Mouse (Mus musculus): ENCODE measurements around the gene Wdr60. TPM values are rescaled to one million over a fixed set of nuclear protein-coding genes. Genes with fewer than 3 reads are reported as not detected.

Gene Wdr60
- total RNA-seq, 2 experiments from 2014 or later = 10.0 to 18.8 TPM

DNA sequence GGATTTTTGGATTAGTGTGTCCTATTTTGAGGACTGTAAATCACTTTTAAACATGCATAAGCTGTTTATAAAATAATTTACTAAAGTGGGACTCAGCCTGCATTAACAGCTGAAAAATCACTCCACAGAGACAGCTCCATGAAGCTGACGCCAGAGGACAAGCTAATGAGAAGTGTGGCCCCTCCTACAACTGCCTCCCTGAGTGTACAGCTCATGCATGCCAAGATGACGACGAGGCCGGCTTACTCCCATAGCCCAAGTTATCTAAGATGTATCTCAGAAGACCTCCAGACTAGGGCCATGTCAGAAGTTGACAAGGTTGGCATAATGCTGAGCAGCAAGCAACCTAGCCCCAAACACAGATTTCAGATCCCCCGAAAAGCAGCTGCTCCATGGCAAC lies 103.6 kb downstream of the Wdr60 start:
- intact Hi-C loops (cut with DNase I) = no loop called here
- Histone ChIP-seq H3K27ac (no peak overlapping the region), H3K4me3 (no peak overlapping the region)
- TF ChIP-seq CTCF (IDR thresholded peaks at IDR 0.05) = no peak
- no peak for DNase-seq

DNA sequence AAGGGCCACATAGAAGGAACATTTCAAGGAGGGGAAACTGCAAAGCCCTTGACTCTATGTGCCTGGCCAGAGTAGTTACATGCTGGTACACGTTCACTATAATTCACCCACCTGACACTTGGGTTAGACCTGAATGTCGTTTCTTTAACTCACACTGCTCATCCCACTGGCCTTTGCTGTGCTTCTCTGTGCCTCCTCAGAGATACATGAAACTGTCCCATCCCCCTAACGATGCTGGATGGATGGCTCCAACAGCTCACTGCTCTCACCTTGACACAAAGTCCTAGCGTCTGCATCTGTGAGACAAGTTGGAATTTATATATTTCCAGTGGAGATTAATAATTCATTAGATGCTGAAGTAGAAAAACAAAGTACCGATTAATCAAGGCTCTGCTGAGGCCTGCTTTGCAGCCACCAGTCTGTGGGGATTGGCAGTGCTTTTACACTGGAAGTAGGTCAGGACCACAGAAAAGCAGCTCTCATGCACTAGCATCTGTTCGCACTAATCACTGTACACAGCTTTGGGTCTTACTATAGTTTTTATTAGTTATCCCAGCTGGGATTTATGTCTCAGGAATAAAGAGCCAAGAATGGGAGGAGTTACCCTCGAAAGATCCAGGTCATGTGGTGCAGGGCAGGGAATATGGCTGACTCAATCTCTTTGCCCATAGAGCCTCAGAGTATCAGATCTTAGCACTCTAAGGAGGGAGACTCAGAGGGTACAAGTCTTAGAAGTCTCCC lies 105.9 kb downstream of the Wdr60 start:
- Histone ChIP-seq H3K27ac (no peak overlapping the region), H3K4me3 (no peak overlapping the region)
- no peak for TF ChIP-seq CTCF (IDR thresholded peaks at IDR 0.05)
- no peak for DNase-seq
- intact Hi-C loops (cut with DNase I) = no loop called here

Small RNA genes lying within 50 kb of the gene (microRNA-seq; reads per million reads assigned to microRNA genes)
- gene Gm23190 = not detected

Other genes with a start within 250 kb of the Wdr60 start
- gene Zfp386, start 215.3 kb downstream of the Wdr60 start, total RNA-seq (2021) = 10 to 100 TPM; 23.7 to 32.0 TPM
- gene Vipr2, start 185.3 kb downstream of the Wdr60 start, total RNA-seq (2021) = 1 to 10 TPM; 1.5 to 3.0 TPM
- not detected for gene Gm11027, start 12.4 kb upstream of the Wdr60 start, total RNA-seq (2021)
- 10 to 100 TPM; 28.2 to 28.9 TPM for gene Esyt2, start 18.2 kb upstream of the Wdr60 start, total RNA-seq (2021)
- gene Ncapg2, start 142.4 kb upstream of the Wdr60 start, total RNA-seq (2021) = 1 to 10 TPM; 1.1 to 1.2 TPM
- not detected for gene Ptprn2, start 222.7 kb upstream of the Wdr60 start, total RNA-seq (2021)